Comparison of ENCODE assay signal across 13 mouse cellular contexts in genomic region chr2:30325296-30325695, GRCm38 (mm10).
"Had no signal": no experiment of that assay in that cellular context is flagged by ENCODE, and none has a peak within 500 bp of the region (broad histone marks: within the 10 kb centered on the region; RNA-seq: fewer than 3 reads in every experiment).

No protein-coding gene starts in this region.

- DNase-seq: lung, adult 18-20 months; lung, embryonic 14.5 days; lung, postnatal 10 days; lung, postnatal 4 days; midbrain, embryonic 14.5 days; retina, postnatal 1 day; right cerebral cortex, adult 18-20 months; right cerebral cortex, postnatal 25 days; right cerebral cortex, postnatal 4 days; spleen, adult 18-20 months; thymus, adult 18-20 months; thymus, postnatal 14 days; thymus, postnatal 36 days had no signal
